Mouse (Mus musculus) heart, adult 11 months (tissue): Measurements from ENCODE around the gene Lag3.
"Not testable (repeated sequence)": the region's sequence is repeated elsewhere in the genome, so short reads cannot be mapped to it uniquely, and the experiment has no call there.

Experiments used
- DNase-seq: peaks from one replicate; pipeline ENCODE4 v3.0.0; 2022

Gene Lag3

GRCm38 (mm10) chr6:124900056-124900800 lies 11.3 kb downstream of the Lag3 start:
- DNase-seq = no peak

GRCm38 (mm10) chr6:124898359-124898758 lies 13.1 kb downstream of the Lag3 start:
- no peak for DNase-seq

GRCm38 (mm10) chr6:124894113-124894512 lies 17.4 kb downstream of the Lag3 start:
- DNase-seq = not testable (repeated sequence)

- DNase-seq = no peak
These were observed 20.5 kb downstream of the Lag3 start for GRCm38 (mm10) chr6:124890997-124891396.

GRCm38 (mm10) chr6:124888555-124889125 lies 22.9 kb downstream of the Lag3 start:
- no peak for DNase-seq

GRCm38 (mm10) chr6:124887986-124888385 lies 23.5 kb downstream of the Lag3 start, which contains the start of gene Cd4:
TSS of gene Cd4 (minus strand) at chr6:124888221.
- DNase-seq = no peak

GRCm38 (mm10) chr6:124885956-124886381 lies 25.5 kb downstream of the Lag3 start:
- DNase-seq = no peak

- DNase-seq = peak; percentile 97
These were observed 26.6 kb downstream of the Lag3 start for GRCm38 (mm10) chr6:124884714-124885500.

GRCm38 (mm10) chr6:124883351-124883750 lies 28.2 kb downstream of the Lag3 start:
- DNase-seq = no peak

- no peak for DNase-seq
These were observed 29.7 kb downstream of the Lag3 start for GRCm38 (mm10) chr6:124881821-124882220.

GRCm38 (mm10) chr6:124879390-124879789 lies 32.1 kb downstream of the Lag3 start:
- no peak for DNase-seq

- DNase-seq = no peak
These were observed 37.2 kb downstream of the Lag3 start for GRCm38 (mm10) chr6:124874348-124874747.

- DNase-seq = no peak
These were observed 44.9 kb downstream of the Lag3 start for GRCm38 (mm10) chr6:124866560-124866959.

- no peak for DNase-seq
These were observed 45.6 kb downstream of the Lag3 start for GRCm38 (mm10) chr6:124865766-124866362.

- DNase-seq = peak; percentile 95
These were observed 47.7 kb downstream of the Lag3 start, which contains the start of gene Gpr162 for GRCm38 (mm10) chr6:124863658-124864298. TSS of gene Gpr162 (minus strand) at chr6:124863983.

GRCm38 (mm10) chr6:124863125-124863657 lies 48.3 kb downstream of the Lag3 start:
- no peak for DNase-seq

- no peak for DNase-seq
These were observed 48.9 kb downstream of the Lag3 start for GRCm38 (mm10) chr6:124862406-124863124.

- DNase-seq = no peak
These were observed 49.7 kb downstream of the Lag3 start for GRCm38 (mm10) chr6:124861802-124862201.

GRCm38 (mm10) chr6:124861266-124861665 lies 50.2 kb downstream of the Lag3 start:
- DNase-seq = no peak

GRCm38 (mm10) chr6:124860511-124860910 lies 51.0 kb downstream of the Lag3 start:
- no peak for DNase-seq

- DNase-seq = peak; percentile 96
These were observed 51.8 kb downstream of the Lag3 start for GRCm38 (mm10) chr6:124859725-124860124.
